Mouse (Mus musculus) layer of hippocampus, adult 2 months (tissue): ENCODE measurements around the gene Smn1. TPM values are rescaled to one million over a fixed set of nuclear protein-coding genes. Genes with fewer than 3 reads are reported as not detected.
"Not testable (repeated sequence)": the region's sequence is repeated elsewhere in the genome, so short reads cannot be mapped to it uniquely, and the experiment has no call there.

ENCODE experiments used
- DNase-seq, 2 experiments: peaks; one replicate each; pipeline ENCODE4 v3.0.0; 2022; ENCODE audit warnings: low spot score in 2 of 2
- H3K27ac ChIP-seq: fragments of 200-600 bp; 2 replicates; pipeline ENCODE4 v1.8.1; 2022
- H3K4me3 ChIP-seq: fragments of 200-600 bp; 2 replicates; pipeline ENCODE4 v1.8.1; 2022; ENCODE audit warnings: mild to moderate bottlenecking
- CTCF ChIP-seq: fragments of 200-600 bp; conservative IDR thresholded peaks from 2 replicates; pipeline ENCODE4 v1.8.1; 2022; ENCODE audit warnings: antibody characterized with exemption, mild to moderate bottlenecking, moderate library complexity
- long read RNA-seq, 2 experiments: library from polyadenylated mRNA; stranded (forward); transcript quantifications; one replicate each; pipeline ENCODE4 v2.0.0; 2021; ENCODE audit warnings: borderline mapping rate in 2 of 2
- total RNA-seq, 2 experiments: library from RNA; stranded (reverse); gene quantifications; 2 replicates each; pipeline ENCODE4 v1.2.3; 2021

Gene Smn1
- 10 to 100 TPM; 40.3 to 41.2 TPM for total RNA-seq
- long read RNA-seq, experiment 1, transcript Smn1-201 (9 exons, 1,222 nt), result major isoform, 13 of 14 reads
- long read RNA-seq, experiment 1, partial matches to known transcripts, result 0 of 14 reads
- long read RNA-seq, experiment 1, other reads (novel, unspliced or antisense), result 1 of 14 reads
- long read RNA-seq, experiment 2, transcript Smn1-201 (9 exons, 1,222 nt), result major isoform, 15 of 18 reads
- long read RNA-seq, experiment 2, partial matches to known transcripts, result 1 of 18 reads
- long read RNA-seq, experiment 2, other reads (novel, unspliced or antisense), result 2 of 18 reads

- H3K4me3 ChIP-seq, result peak within 1 kb of the TSS; percentile 100
- peak; percentile 95 to 97 for DNase-seq
- peak within 1 kb of the TSS; percentile 82 for H3K27ac ChIP-seq
- TF ChIP-seq CTCF, result no peak
These were observed at the start of gene Smn1 for GRCm38 (mm10) chr13:100124423-100125257. Gene Smn1, plus strand, starts transcription at chr13:100124852.

- no peak for TF ChIP-seq CTCF
- no peak overlapping the region for H3K4me3 ChIP-seq
- H3K27ac ChIP-seq, result no peak overlapping the region
- no peak for DNase-seq
These were observed 25.8 kb upstream of the Smn1 start for GRCm38 (mm10) chr13:100098808-100099207.

DNA sequence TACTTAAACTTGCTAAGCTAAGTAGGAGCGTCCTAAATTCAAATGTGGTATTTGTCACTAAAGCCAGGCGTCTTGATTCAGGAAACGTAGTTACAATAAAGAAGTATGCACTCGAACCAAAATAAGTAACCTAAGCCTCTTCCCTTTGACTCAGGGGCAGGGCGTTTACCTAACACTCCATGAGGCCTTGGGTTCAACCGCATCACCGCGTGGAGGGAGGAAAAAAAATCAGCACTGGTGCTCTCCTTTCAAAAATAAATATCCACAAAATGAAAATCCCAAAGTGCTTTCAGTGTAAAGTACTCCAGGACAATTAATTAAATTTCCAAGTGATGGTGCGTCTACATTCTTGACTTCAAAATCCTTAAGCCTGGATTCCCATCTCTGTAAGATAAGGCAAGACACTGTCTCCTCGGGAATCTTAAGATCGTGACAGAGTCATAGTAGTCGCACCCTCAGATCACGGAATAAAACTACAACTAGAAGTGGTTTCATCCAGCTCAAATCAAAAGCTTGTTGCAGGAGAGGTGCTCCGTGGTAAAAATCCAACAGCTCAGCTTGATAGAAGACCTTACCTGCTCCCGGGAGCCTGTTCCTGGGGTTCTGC lies 21.5 kb upstream of the Smn1 start:
- H3K27ac ChIP-seq, result peak overlapping the region; percentile 89
- DNase-seq, result no peak
- peak overlapping the region; percentile 70 for H3K4me3 ChIP-seq
- TF ChIP-seq CTCF, result no peak

- peak within 1 kb of the TSS; percentile 70 for H3K4me3 ChIP-seq
- no peak for TF ChIP-seq CTCF
- peak within 1 kb of the TSS; percentile 89 for H3K27ac ChIP-seq
- DNase-seq, result peak; percentile 92 to 97
These were observed 20.9 kb upstream of the Smn1 start, which contains the start of gene Bdp1 for GRCm38 (mm10) chr13:100103748-100104254. Gene Bdp1, minus strand, starts transcription at chr13:100104070.

DNA sequence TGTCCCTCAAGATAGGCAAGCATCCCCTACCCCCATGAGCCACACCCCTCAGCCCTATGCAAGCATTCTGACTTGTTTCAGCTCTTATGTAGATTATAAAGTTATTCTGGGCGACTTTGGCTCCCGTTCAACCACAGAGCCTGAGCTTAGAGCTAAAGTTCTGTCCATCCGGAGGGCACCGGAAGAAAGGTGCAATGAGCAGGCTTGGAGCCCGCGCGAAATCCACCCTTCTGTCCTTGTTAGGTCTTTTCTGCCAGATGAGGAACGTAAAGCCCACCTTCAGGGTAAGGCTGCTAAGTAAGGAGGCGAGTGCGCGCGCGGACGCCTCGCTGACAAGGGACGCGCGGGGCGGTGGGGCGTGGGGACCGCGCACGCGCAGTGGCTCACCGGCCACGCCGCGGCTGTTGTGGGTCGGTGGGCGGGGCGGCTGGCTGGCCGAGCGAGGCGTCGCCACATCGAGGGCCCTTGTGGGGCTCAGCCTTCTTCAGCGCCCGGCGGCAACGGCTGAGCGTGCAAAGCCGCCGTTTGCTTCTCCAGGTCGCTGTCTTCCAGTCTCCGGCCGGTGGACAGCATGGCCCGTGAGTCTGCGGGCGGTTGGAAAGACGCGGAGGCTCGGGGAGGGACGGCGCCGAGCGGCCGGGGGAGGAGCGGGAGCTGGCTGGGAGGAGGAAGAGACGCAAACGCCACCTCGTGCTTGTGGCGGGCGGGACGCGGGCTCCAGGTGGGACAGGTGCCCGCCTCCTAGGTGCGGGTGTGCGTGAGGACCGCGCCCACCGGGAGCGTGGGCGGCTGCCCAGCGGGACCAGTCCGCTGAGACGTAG lies 16.8 kb upstream of the Smn1 start, which contains the start of gene Serf1:
TSS of gene Serf1 (plus strand) at position 361 of the 821 bp plus-strand sequence.
- Histone ChIP-seq H3K27ac (peak within 1 kb of the TSS; percentile 64), H3K4me3 (peak within 1 kb of the TSS; percentile 79)
- DNase-seq, result peak; percentile 70 to 73
- no peak for TF ChIP-seq CTCF

- TF ChIP-seq CTCF, result peak; percentile 90
- no peak for DNase-seq
These were observed 12.3 kb upstream of the Smn1 start for GRCm38 (mm10) chr13:100112218-100112972.

GRCm38 (mm10) chr13:100123970-100124369 lies 682 bp upstream of the Smn1 start:
- no peak for DNase-seq
- no peak for TF ChIP-seq CTCF
- Histone ChIP-seq H3K27ac (peak overlapping the region; percentile 82), H3K4me3 (peak overlapping the region; percentile 100)

More at GRCm38 (mm10) chr13:100112218-100112972, 12.3 kb upstream of the Smn1 start:
- no peak overlapping the region for H3K27ac ChIP-seq
- no peak overlapping the region for H3K4me3 ChIP-seq

- TF ChIP-seq CTCF, result no peak
- H3K27ac ChIP-seq, result peak overlapping the region; percentile 82
- no peak for DNase-seq
- H3K4me3 ChIP-seq, result peak overlapping the region; percentile 100
These were observed 599 bp downstream of the Smn1 start for GRCm38 (mm10) chr13:100125258-100125643.

DNA sequence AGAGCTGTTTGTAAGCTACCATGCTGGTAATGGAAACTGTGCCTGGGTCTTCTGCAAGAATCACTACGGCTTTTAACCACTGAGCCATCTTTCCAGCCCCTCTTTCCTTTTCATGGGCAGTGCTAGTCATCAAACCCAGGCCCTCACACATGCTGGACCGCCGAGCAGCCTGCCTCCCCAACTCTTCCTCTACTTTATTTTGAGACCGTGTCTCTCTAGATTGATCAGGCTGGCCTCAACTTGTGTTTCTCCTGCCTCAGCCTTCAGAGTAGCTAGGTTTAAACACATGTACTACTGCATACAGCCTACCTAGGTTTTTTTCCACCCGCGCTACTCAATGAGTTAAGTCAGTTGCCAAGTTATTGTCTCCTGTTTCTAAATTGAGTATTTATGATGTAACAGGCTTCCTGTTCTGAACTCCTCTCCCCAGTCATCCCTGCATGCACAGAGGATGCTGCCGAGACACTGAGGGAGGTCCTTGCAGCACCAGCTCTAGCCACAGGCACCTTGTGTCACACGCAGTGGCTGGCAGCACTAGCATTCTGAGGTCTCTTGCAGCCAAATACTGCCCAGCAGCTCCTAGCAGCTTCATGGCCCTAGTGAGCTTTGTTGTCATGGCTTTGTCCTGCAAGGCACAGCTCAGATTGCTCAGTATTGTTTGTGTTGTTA lies 17.1 kb downstream of the Smn1 start:
- no peak for TF ChIP-seq CTCF
- no peak overlapping the region for H3K27ac ChIP-seq
- no peak for DNase-seq
- no peak overlapping the region for H3K4me3 ChIP-seq

DNA sequence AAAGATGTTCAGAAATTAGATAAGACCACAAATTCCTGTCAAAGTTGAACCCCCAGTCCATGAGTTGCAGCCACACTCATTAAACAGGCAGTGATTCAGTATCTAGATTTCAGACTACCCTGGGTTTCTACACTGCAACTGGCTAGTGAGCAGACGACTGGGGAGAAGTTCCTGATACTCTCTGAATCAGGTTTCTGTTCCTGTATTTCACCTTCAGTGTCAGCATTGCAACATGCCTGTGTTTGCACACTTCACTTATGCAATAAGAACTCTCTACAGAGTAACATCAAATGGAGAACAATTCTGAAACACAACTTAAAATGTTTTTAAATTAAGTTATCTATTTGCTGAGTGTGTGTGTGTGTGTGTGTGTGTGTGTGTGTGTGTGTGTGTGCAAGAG lies 28.0 kb downstream of the Smn1 start:
- DNase-seq, result no peak
- no peak for TF ChIP-seq CTCF
- no peak overlapping the region for H3K4me3 ChIP-seq
- no peak overlapping the region for H3K27ac ChIP-seq

DNA sequence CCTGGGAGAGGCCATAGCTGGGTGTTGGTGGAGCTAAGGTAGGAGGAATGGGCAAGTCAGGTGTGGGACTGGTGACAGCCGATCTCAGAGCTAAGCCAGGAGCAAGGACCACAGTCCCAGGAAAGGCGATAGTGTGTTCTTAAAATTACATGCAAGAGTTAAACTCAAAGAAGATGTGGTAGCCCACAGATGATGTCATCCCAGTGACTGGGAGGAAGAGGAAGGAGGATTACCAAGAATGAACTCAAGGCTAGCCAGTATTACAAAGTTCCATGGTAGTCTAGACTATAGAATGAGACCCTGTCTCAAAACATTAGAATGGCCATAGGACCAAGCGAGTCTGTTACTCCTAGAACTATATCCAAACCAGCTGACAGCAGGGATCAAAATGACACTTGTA lies 32.0 kb downstream of the Smn1 start:
- H3K27ac ChIP-seq, result no peak overlapping the region
- no peak for TF ChIP-seq CTCF
- DNase-seq, result no peak
- no peak overlapping the region for H3K4me3 ChIP-seq

GRCm38 (mm10) chr13:100161171-100161870 lies 36.7 kb downstream of the Smn1 start:
- not testable (repeated sequence) for DNase-seq, H3K4me3 ChIP-seq, H3K27ac ChIP-seq

DNA sequence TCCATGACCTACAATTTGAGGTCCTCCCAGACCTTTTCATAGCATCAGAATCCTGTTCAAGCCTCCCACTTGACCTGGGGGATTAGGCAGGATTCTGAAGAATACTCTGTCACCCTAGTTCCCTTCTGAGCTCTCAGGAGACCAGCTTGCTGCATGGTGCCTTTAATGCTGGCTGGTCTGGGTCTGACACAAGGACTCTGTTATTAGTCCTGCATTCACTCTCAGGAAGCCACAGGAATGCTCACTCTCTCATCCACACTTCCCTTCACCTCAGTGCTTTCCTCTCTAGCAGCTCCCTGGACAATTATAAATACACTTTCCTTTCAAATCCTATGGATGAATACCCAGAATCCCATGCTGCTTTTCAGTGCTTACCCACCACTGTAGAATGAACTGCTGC lies 37.8 kb downstream of the Smn1 start:
- not testable (repeated sequence) for H3K4me3 ChIP-seq, DNase-seq, H3K27ac ChIP-seq

DNA sequence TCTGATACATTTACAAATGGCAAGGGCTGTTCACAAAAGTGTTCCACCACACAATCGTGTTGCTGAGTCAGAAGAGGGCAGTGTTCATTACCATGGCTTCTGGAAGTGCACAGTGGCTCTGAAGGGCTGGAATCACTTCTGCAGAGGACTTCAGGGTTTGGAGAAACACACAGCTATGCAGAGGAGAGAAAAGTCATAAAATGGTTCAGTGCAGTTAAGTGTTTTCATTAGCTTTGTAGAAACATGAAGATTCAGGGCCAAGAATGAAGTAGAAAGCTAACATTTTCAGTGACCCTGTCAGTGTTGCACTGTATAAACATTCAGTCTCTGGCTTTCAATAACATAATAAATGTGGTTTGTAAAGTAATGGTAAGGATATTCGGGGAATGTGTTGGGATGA lies 41.7 kb downstream of the Smn1 start:
- not testable (repeated sequence) for H3K27ac ChIP-seq, H3K4me3 ChIP-seq, DNase-seq

DNA sequence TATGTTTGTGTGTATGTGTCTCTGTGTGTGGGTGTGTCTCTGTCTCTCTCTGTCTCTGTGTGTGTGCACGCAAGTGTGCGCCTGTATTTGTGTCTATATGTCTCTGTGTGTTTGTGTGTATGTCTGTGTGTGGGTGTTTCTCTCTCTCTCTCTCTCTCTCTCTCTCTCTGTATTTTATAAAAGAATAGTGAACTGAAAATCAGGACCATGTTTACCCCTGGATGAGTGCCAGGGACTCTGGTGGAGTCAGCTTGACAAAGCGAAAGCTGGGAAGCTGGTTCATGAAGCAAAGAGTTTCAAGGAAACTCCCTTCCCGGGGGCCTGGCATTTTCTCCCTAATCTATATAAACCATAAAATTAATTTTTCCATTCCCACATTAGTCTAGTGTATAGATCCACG lies 49.7 kb downstream of the Smn1 start:
- H3K4me3 ChIP-seq, H3K27ac ChIP-seq: not testable (repeated sequence)
- DNase-seq, result peak in 1 of 2 experiments; percentile 16

GRCm38 (mm10) chr13:100183111-100183510 lies 58.5 kb downstream of the Smn1 start:
- not testable (repeated sequence) for H3K4me3 ChIP-seq, DNase-seq, H3K27ac ChIP-seq
